Mouse (Mus musculus) monocyte, adult 59 days (primary cell): ENCODE results near the gene Mcemp1. TPM values are rescaled to one million over a fixed set of nuclear protein-coding genes. Genes with fewer than 3 reads are reported as not detected.

ENCODE experiments used
- total RNA-seq, 2 experiments: library from RNA; stranded (reverse); gene quantifications; one replicate each; pipeline ENCODE4 v1.2.4; 2023

Mcemp1 gene
- 10 to 100 TPM; 86.1 to 99.6 TPM for total RNA-seq

DNA sequence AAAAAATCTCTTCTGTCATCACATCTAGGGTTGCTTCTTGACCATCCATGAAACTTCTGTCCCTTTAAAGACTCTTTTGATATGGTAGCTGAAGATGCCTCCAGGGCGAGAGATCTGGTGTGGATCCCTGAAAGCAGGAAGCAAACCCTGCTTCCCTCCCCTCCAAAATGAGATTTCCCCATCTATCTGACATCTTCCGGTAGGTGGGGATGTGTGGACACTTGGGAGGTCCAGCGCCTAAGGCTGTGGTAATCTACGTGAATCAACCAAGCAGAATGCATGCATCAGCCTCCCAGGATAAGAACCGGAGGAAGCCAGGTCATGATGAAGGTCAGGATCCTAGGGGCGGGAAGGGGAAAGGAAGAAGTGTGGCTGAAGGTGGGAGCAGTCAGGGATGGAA lies at the start of gene Mcemp1:
Mcemp1 (plus strand) TSS at position 248 of the 400 bp plus-strand sequence.

DNA sequence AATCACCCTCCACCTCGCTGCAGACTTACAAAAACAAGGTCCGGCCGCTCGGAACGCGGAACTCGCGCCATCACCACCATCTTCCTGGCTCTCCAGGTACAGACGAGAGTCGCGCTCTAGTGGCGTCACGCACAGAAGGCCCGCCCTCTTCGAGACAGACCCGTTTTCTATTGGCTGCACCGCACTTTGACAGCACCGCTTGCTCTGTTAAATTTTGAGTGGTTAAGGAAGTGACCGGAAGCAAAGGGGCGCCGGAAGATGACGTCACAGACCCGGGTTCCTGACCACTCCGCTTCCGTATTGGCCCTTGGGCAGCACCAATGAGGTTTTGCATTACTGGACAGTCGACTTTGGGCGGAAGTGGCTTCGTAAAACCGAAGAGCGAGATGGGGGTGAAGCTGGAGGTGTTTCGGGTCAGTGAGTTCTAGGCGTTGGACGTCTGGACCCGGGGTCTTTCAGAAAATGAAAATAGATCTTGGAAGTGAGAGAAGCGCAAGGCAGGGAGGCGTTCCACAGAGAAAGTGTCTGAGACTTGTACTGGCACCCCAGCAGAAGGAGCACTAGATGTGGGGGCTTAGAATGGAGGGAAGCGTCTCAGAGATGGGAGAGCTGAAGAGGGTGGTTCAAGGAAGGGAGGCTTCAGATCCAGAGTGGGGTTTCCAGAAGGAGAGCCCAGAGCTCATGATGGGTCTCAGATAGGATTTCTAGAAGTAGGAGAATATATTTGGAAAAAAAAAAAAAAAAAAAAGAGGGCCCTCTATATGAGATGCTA lies 44.2 kb upstream of the Mcemp1 start, which contains the start of the genes Xab2 and Pet100:
Xab2 (minus strand) TSS at position 118 of the 772 bp plus-strand sequence.
Pet100 (plus strand) TSS at position 350 of the 772 bp plus-strand sequence.

DNA sequence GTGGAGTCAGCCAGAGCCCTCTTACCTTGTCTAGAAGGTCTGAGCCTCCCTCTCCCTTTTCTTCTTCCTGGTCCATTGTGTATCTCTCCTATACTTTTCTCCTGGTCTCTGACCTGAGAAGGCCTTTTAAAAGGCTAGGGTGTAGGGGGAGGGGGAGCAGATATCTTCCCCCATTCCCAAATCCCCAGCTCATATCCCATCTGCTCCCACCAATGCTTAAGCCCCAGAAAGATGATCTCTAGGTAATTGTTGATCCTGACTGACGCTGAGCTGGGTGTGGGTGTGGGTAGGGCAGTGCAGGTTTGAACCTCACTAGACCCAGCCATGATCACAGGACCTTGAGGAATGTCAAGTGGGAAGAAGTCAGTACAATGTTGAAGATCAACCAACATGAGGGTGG lies 40.1 kb upstream of the Mcemp1 start, which contains the start of gene Pcp2:
Pcp2 (minus strand) TSS at position 101 of the 400 bp plus-strand sequence.

DNA sequence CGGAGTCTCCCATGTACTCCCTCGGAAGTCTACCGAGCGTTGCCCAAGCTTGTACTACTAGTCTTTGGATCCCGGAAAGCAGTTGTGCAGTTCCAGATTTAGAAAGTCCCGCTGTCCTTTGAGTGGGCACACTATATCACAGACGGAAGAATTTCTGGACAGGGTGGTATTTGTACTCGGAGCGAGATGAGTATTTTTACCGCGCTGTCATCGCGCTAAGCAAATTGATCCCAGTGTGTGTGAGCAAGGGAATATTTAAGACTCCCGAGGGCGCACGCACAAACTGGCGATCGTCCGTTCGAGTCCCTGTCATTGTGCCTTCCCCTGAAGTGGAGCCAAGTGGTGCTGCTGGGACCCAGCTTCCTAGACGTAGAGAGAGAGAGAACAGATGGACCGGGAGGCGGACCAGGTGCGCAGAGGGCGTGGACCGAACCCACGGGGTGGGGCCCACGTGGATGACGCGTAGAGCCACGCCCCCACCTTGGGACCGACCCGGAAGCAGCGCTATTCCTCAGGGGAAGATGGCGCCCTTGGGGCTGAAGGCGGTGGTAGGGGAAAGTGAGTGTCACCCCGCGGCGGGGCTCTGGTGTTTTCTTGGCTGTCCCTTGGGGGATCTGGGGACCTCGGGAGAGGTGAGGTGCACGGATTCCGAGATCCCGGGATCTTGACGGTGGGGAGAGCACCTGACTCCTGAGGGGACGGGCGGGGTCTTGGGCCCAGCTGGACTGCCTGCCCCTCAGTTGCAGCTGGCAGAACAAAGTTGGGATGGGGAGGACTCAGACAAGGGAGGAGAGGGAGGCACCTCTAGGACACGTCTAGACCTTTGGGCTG lies 34.7 kb upstream of the Mcemp1 start, which contains the start of gene Stxbp2:
Stxbp2 (plus strand) TSS at position 309 of the 831 bp plus-strand sequence.

DNA sequence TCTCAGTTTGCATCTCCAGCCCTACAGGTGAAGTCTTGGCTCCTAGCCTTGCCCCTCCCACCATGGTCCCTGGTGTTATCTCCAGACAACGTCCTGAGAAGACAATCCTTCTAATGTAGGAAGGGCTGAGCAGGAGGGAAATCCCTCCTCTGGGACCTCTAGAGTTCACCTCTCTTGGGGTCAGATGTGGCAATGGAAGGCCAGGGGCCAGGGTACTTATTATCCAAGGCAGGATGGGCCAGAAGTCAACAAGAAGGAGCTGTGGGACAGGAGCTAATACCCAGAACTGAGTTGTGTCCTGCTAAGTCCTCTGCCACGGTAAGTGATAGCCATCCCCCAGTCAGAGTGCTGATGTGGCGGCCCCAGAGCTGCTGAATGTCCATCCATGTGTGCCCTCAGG lies 10.0 kb upstream of the Mcemp1 start, which contains the start of gene Retn:
Retn (plus strand) TSS at position 245 of the 400 bp plus-strand sequence.

DNA sequence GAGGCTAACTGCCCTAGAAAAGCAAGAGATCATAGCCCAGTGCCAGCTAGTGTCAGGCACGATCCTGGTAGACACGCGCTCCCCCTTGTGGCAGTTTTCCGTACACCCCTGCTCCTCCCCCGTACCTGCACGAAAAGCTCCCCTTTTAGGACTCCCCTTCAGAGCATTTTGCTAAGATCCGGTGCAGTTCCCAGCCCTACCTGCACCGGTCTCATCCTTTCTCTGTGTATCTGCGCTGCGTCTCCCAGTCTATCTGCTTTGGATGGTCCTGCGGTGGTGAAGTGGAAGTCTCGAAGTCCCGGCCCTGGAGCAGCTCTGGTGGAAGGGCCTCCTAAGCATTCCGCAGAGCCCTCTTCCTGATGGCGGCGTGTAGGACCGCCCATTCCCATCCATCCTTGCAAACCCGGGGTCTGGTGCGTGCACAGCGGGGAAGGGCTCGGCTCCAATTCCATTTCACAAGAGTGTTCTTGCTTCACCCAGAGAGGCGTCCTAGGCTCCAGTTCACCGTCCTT lies 6.5 kb downstream of the Mcemp1 start, which contains the start of gene Fcor:
Fcor (minus strand) TSS at position 383 of the 512 bp plus-strand sequence.

DNA sequence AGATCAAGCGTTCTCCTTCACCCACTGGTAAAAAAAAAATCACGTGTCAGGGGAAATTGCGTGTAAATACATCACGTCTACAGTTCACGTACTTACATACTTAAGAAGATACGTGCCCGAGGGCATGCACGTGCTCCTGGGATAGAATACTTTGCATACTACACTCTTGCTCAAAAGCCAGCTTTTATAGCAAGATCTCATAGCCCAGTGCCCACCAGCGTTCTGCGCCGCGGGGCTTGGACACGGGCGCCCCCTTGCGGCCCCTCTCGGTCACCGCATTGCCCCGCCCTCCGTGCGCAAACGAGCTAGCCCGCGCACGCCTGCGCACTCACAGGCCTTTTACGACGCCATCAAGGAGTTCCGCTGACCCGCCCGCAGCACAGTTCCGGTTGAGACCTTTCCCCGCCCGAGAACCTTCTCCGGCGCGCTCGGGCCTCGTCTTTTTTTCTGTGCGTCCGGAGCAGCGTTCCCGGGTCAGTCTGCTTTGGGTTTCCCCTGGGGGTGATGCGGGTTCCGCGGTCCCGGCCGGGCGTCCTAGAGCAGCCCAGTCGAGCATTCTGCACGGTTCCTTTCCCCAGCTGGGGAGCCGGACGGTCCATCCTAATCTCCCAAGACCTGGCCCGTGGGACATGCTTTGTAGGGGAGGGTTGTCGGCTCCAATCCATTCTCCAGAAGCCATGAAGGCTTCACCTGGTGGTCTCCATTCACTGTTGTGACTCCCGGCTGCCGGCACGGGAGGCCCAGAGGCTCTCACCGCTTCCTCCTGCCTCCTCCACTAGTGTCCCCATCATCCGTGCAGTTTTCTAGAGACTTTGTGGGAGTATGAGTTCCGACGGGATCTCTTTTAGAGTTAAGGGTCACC lies 10.8 kb downstream of the Mcemp1 start, which contains the start of gene Trappc5:
Trappc5 (plus strand) TSS at position 169 of the 862 bp plus-strand sequence.

DNA sequence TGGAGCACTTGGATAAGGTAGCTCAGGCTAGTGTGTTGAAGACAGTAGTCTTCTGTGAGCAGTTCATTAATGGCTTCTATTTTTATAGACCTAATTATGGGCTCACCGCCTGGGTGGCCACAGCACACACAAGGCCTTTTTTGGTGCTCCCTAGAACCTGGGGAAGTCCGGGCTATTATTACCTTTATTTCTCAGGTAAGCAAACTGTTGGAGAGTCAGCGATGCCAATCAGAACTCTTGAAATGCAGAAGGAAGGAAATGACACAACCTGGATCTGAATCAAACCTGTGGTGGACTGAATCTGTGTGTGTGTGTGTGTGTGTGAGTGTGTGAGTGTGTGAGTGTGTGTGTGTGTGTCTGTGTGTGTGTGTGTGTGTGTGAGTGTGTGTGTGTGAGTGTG lies 28.6 kb downstream of the Mcemp1 start, which contains the start of gene Fcer2a:
Fcer2a (minus strand) TSS at position 55 of the 400 bp plus-strand sequence.

Other genes starting within 250 kb of the Mcemp1 start
- 1 to 10 TPM in 1 of 2 experiments, under 1 TPM in 1; 0.81 to 1.1 TPM for gene Pex11g, start 198.1 kb upstream of the Mcemp1 start, total RNA-seq
- gene Tex45, start 194.9 kb upstream of the Mcemp1 start, total RNA-seq, result under 1 TPM; 0.63 to 0.70 TPM
- 1 to 10 TPM; 8.4 to 8.7 TPM for gene Zfp358, start 172.6 kb upstream of the Mcemp1 start, total RNA-seq
- 10 to 100 TPM; 65.5 to 69.3 TPM for gene Mcoln1, start 165.3 kb upstream of the Mcemp1 start, total RNA-seq
- gene Pnpla6, start 150.4 kb upstream of the Mcemp1 start, total RNA-seq, result 10 to 100 TPM; 42.9 to 43.1 TPM
- gene C330021F23Rik, start 97.8 kb upstream of the Mcemp1 start, total RNA-seq, result not detected
- gene Camsap3, start 78.5 kb upstream of the Mcemp1 start, total RNA-seq, result not detected
- 10 to 100 TPM; 61.5 to 63.3 TPM for gene Xab2, start 44.4 kb upstream of the Mcemp1 start, total RNA-seq
- 10 to 100 TPM; 79.3 to 83.8 TPM for gene Pet100, start 44.2 kb upstream of the Mcemp1 start, total RNA-seq
- not detected for gene Pcp2, start 40.2 kb upstream of the Mcemp1 start, total RNA-seq
- gene Stxbp2, start 34.8 kb upstream of the Mcemp1 start, total RNA-seq, result 100 to 1,000 TPM; 245 to 265 TPM
- not detected for gene Retn, start 10.0 kb upstream of the Mcemp1 start, total RNA-seq
- 1 to 10 TPM; 3.6 to 6.1 TPM for gene Fcor, start 6.6 kb downstream of the Mcemp1 start, total RNA-seq
- 10 to 100 TPM; 17.4 to 18.4 TPM for gene Trappc5, start 10.5 kb downstream of the Mcemp1 start, total RNA-seq
- 1 to 10 TPM in 1 of 2 experiments, under 1 TPM in 1; 0.61 to 1.9 TPM for gene Fcer2a, start 28.4 kb downstream of the Mcemp1 start, total RNA-seq
- 1 to 10 TPM in 1 of 2 experiments, under 1 TPM in 1; 0.79 to 1.0 TPM for gene Clec4g, start 54.9 kb downstream of the Mcemp1 start, total RNA-seq
- 100 to 1,000 TPM in 1 of 2 experiments, 10 to 100 TPM in 1; 87.7 to 109 TPM for gene Cd209a, start 83.2 kb downstream of the Mcemp1 start, total RNA-seq
- gene Cd209e, start 188.6 kb downstream of the Mcemp1 start, total RNA-seq, result 1 to 10 TPM in 1 of 2 experiments, under 1 TPM in 1; 0.71 to 1.9 TPM
- gene Cd209d, start 212.8 kb downstream of the Mcemp1 start, total RNA-seq, result 10 to 100 TPM in 1 of 2 experiments, 1 to 10 TPM in 1; 8.1 to 12.5 TPM